Mouse (Mus musculus) layer of hippocampus, postnatal 14 days (tissue): ENCODE measurements around the gene Gnat3. TPM values are rescaled to one million over a fixed set of nuclear protein-coding genes. Genes with fewer than 3 reads are reported as not detected.
"Not testable (repeated sequence)": the region's sequence is repeated elsewhere in the genome, so short reads cannot be mapped to it uniquely, and the experiment has no call there.

ENCODE experiments used
- DNase-seq, 2 experiments: peaks; one replicate each; pipeline ENCODE4 v3.0.0; 2021 to 2022; ENCODE audit warnings: low spot score in 2 of 2, mixed read lengths in 1 of 2
- long read RNA-seq, 2 experiments: library from polyadenylated mRNA; stranded (forward); transcript quantifications; one replicate each; pipeline ENCODE4 v2.0.0; 2021
- total RNA-seq, 2 experiments: library from RNA; stranded (reverse); gene quantifications; 2 replicates each; pipeline ENCODE4 v1.2.3; 2021

Gnat3 gene
- total RNA-seq: not detected
- long read RNA-seq, experiment 1: 0 reads
- long read RNA-seq, experiment 2: 0 reads

DNA sequence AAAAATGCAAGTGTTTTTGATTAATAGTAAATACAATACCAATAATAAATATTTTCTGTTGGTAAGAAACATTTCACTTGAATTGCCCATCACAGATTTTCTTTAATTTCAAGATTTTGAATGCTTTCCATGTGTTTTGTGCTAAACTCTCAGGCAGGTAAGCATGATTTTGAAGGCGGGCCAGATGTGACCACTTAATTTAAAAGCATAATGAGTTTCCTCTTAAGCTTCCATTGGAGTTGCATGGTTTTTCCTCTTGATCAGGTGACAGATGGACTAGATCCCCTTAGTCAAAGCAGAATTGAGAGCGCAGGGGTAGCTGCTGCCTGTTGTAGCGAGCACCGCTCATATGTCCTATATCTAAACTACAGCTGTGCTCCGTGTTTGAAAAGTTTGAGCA, at the start of gene Gnat3:
TSS of gene Gnat3 (plus strand) at position 301 of the 400 bp plus-strand sequence.
- DNase-seq: no peak

DNA sequence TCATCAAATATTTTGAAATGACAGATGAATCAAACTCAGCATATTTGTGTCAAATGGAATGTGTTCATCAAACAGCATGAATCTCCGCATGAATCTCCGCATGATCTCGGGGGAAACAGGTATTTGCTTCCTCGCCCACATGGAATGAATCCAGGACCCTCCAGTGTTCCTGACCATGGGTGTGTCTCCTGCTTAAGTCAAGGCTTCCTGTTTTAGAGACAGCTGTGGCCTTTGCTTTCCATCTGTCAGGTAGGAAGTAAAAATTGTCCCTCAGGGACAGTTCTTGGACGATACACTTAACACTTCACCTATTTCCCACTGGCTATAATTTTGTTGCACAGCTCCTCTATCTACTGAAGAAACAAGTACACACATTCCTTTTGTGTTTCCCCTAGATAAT, 43.4 kb upstream of the Gnat3 start:
- DNase-seq: no peak

DNA sequence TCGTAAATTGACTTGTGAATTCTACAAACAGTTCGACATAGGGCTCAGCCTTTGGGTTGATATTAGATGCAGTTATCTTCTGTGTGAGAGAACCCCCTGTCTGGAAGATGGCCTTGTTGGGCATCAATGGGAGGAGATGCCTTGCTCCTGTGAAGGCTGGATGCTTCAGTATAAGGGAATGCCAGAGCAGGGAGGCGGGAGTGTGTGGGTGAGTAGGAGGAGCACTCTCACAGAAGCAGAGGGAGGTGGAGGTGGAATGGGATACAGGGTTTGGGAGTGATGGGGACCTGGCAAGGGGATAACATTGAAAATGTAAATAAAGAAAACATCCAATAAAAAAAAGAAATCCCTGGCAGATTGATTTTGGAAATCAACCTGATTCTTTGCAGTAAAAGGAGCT, 38.7 kb upstream of the Gnat3 start:
- no peak for DNase-seq

DNA sequence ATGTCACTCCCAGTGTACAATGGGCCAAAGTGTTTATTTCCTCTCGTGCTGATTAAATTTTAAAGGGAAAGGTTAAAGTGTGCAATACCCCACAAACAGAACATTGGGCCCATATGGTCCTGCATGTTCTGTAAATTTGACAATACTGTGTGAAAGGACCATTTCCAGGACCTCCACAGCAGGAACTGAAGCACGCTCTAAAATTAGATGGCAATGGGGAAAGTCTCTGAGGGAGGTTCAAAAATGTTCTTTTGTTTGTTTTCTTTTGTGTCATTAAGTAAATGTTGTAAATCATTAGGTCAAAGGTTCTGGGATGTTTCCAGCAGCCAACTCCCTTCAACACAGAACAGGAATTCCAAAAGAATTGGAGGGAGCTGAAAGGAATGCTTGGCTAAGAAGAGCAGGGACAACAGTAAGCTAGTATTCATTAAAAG, 38.2 kb upstream of the Gnat3 start:
- DNase-seq: peak in 1 of 2 experiments; percentile 1

DNA sequence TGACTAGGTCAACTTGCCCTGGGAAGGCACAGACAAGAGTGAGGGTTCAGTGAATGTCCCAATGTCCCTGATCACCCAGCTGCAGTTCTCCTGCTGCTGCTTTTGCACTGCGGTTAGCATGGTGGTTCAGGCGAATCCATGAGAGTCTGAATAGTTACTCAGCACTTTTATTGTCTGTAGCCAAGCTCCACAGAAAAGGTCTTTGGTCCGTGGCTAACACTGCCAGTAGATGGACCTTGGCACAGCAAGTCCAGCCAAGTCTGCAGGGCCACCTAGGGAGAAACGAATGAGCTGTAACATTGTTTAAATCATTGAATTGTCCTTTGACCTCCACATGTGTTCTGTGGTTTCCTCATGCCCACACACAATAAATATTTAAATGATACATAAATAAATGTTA, 33.9 kb upstream of the Gnat3 start:
- no peak for DNase-seq

DNA sequence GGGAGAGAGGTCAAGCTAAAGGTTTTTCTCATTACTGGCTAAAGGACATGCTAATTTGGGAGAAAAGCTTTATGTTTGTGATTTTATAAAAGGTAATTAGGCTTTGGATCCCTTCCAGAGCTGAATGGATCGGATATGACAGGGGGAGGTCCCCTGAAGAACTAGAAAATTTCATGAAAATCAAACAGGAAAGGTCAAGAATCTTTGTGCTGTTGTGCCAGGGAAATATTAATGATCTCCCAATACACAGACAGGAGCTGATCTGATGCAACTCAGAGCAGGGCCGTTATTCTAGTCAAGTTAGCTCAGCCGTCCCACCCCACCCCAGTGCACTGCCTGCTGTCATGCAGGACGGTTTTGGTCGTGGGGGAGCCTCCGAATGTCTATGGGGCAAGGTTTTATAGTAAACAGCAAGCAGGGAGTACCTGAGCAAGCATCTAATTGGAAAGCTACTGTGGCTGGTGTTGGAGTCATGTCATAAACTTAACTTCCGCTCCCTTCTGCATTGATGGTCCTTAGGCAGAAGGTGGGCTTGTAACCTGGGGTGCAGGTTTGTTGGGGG, 33.3 kb upstream of the Gnat3 start:
- no peak for DNase-seq

DNA sequence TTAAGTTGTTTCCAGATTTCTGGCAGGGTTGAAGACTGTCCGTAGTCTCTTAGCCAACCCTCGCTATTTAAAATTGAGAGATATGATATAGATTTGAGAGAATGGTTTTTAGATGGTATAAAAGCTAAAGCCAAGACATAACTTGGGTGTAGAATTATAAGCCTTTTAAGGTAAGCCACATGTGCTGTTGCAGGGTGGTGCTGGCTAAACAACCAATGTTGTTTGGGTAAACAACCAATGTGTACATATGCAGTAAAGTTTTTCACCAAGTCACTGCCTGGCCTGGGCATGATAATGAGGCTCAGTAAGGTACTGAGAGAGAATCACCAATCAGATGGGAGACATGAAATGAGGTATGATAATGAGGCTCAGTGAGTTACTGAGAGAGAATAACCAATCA, 30.8 kb upstream of the Gnat3 start:
- DNase-seq: not testable (repeated sequence)

DNA sequence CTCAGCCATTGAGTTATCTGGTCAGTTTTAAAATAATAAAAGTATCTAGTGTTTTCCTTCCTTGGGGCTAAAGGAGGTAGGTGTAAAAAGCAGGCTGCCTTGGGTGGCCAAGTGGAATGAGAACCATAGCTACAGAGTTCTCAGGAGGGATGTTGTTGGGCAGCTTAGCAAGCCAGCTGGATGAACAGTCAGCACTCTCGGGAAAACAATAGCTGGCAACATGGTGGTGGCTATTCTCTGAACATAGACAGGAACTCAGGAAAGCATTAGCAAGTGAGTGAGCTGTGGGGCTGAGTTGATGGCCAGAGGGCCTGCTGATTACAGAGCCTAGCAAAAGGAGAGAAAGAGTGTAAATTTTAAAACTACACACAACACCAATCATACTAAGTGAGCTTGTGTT, 27.8 kb upstream of the Gnat3 start:
- no peak for DNase-seq

DNA sequence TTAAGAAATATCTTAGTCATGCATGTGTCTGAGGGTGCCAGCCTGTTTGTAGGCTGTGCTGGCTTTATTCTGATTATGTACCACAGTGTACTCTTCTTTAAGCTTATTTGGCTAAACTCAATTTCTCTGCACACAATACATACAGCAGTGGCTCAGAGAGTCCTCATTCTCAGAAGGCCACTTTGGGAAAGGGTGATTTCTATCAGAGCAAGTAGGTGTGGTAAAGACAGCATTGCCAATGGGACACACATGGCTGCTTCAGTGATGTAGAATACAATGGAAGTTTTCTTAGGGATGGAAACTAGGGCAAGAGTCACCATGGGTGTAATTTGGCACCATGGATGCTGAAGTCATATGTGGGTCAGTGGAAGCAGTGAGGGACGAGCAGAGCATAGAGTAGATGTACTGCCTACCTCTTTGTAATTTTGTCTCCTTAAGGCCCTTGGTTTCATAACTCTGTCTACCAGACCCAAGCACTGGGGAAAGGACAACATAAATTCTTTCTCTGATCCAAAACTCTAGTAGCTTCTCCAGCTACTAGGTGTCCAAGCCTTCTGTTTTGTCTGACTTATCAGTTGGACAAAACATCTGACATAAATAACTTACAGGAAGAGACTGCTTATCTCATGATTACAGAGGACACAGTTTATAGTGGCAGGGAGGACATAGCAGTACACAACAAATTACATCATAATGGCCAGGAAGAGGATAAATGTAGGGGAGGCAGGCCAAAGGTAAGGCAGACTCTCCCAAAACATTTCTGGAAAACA, 24.0 kb upstream of the Gnat3 start:
- DNase-seq: no peak

DNA sequence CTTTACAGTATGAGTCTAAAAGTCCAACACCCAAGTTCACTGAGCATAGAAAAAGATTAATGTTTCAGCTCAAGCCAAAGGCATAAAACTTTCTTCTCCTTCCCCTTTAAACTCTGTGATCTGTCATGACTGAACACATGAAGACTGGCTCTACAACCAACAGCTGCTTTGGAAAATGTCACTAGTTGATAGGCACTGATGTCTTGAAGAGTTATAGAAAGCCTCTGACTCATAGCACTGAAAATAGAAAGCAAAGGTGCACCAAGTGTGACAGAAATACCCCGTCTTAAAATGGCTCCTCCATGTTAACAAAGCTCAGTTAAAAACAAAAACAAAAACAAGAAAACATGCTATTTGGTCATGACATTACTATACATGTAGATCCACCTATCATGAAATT, 5.9 kb upstream of the Gnat3 start:
- no peak for DNase-seq

DNA sequence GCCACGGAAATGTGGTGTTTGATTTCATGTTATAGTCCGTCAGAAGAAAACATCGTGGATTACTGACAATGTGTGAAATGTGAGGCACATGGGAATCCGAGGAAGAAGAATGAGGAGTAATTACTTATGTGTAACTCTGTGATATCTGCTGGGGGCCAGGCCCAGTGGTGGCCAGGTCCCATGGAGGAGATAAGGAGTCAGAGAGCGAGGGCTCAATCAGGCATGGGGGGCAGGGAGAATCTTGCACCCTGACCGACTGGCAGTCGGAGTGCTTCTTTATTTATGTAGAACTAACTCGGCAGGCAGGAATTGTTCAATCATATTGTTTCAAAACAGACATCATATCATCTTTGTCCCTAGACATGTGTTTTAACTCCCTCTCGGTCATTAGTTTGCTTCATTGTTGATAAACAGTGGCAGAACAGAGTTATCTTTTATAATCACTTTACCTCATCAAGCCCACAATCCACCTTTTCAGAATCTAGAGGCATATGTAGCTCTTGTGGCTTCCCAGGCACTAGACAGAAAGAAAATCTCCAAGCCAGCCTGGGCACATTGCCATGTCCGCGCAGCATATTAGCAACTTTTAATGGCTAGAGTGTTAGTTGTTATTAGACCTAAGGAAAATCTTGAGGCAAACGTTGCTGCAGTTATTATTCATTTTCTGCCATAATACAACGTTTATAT, 7.5 kb downstream of the Gnat3 start:
- no peak for DNase-seq

DNA sequence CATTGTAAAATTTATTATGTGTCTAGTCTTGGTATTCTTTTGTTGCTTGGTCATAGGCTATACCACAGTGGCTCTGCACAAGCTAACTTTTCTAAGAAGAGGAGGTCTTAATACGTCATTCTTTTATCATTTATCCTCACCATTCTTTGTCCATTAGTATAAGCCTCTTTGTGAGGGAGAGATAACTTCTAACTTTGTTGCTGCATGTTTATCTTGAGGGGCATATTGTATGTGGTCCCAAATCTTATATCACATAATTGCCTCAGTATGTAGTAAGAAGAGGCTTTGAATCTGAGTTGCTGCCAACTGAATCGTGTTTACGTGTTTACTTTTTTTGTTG, 8.0 kb downstream of the Gnat3 start:
- no peak for DNase-seq

DNA sequence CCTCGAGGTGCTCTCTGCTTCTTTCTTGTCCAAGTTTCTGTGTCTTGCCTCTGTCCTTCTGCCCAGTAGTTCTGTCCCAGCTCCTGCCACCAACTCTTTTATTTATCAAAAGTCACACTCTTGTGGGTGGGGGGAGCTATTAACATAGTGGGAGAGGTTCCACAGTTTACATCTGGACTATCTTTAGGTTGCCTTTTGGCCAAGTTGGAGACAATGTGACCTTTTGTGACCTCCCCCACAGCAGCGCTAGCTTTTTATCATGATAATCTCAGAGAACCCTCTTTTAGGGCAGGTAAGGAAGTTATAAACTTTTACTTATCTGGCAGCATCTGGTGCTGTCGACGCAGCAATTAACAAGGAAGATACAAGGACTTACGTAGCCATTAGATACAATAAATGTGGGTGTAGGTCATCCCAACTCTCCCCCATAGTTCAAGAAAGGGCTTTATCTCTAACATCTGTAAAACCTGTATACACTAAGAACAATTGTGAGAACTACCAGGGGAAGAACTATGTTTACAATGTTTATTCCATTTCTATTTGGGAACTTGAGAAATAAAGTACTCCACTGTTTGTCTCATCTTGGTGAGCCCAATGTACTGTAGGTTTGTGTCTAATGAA, 18.3 kb downstream of the Gnat3 start:
- DNase-seq: no peak

DNA sequence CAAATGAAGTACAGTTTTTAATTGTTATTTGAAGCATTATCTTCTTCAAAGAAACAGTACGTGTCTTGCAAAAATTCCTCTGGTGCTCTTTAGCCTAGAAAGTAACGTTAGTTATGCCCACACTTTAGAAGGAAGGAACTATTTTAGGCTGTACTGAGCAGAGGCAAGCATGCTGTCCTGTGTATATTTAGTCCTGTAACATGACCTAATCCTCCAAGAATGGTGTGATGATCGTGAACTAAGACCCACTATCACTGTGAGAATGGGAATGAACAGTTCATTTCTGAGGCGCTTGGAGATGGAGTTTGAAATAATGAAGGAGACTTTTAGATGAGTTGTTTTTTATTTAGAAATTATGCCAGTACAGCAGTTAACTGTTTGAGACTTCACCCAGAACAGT, 20.4 kb downstream of the Gnat3 start:
- DNase-seq: no peak

DNA sequence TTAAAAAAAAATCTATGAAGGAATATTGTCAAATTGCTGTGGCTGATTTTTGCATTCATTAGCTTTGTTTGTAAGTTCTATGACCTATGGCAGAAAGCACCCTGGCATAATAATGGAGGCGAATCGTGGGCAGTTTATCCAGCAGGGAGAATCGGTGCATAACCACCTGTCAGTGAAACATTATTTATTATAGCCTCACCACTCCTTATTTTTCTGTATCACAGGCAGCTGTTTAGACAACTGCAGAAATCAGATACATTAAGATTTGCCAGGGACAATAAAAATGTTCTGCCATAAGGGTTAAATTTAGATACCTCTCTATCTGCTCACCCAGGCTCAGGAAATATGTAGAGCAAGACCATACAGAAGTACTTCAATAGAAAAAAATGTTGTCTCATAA, 22.2 kb downstream of the Gnat3 start:
- no peak for DNase-seq

DNA sequence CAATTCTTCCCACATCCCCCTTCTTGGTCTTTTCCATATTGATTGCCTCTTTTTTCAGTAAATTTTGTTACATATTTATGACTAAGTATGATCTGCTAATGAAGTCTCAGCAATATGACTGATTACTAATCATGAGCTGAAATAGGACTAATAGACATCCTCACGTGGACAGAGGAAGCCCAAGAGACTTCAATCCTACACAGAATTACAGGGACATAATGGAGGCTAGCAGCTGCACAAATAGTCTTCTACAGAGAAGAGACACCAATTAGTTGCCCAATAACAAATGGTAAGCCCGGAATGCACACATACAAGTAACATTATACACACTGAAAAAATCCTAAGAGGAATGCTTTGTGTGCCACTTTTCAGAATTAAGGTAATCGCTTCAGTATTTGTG, 24.3 kb downstream of the Gnat3 start:
- no peak for DNase-seq

DNA sequence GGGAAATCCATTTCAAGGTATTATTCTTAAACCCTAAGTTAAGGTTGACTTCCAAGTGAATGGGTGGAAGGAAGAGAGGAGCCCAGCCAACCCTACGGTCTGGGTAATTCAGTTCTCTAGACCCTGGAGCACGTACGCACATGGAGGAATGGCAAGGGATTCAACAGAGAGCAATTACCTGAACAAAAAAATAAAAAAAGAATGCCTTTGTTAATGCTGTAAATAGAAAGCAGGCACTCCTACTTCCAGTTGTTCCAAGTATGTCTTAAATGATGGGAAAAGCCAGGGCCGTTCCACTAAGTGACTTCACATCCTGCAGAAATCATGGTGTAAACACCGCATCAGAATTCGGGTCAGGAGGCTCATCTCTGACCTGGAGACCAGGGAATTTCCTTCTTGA, 28.3 kb downstream of the Gnat3 start:
- no peak for DNase-seq

DNA sequence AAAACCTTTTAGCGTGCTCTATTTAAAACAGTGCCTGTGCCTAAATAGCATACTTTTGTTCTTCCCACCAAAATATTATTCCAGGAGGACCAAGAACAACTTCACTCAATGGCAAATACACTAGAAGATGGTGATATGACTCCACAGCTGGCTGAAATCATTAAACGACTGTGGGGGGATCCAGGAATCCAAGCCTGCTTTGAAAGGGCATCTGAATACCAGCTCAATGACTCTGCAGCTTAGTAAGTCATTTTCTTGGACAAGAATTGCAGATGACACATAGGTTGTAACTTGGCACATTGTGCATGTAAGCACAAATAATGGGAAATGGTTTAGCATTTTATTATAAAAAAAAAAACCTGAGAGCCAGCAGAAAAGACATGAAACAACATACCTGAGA, 37.2 kb downstream of the Gnat3 start:
- no peak for DNase-seq

DNA sequence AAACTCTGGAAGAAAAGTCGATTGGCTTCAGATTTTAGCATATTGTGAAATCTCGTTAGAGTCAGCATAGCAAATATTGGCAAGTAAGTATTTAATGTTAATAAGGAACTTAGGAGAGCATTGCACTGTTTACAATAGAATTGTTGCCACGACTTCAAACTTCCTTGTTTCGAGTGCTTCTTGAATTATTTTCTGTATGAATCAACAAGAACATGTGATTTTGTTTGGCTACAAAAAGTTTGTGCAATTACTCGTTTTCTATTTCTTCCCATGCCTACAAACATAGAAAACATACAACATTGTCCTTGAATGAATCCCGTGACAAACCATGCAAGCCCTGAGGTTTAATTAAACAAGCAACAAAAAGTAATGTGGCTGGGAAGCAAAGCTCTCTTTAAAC, 37.8 kb downstream of the Gnat3 start:
- DNase-seq: no peak

DNA sequence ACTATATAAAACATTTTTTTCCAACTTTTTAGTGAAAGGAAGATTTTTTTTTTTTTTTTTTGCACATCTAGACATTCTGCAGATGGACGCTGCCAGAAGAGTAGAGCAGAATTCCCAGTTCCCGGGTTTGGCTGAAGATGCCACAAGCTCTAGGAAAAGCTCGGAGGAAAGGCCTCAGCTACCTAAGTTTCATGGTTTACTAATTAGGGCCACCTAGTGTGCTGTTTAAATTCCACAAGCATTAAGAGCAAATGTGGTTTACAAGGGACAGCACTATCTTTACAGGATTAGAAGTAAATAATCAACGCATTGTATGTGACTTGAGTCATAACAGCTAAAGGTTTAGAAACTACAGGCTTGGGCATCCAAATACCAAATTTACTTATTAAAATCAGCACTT, 39.3 kb downstream of the Gnat3 start:
- DNase-seq: no peak

DNA sequence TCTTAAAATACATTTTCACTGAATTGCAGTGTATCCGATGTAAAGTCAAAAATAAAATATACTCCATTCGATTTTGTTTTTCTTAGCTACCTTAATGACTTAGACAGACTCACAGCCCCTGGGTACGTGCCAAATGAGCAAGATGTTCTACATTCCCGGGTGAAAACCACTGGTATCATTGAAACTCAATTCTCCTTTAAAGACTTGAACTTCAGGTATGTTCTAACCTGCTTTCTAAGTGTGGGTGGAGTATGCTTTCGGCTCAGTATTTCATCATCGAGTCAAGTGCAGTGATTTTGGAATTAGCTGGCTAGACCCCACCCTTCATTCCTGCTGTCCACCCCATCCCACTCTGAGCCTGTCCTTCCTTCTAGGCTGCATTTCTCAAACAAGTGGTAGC, 41.3 kb downstream of the Gnat3 start:
- no peak for DNase-seq
